Mouse (Mus musculus): Measurements from ENCODE around the gene Abhd4.

GRCm38 (mm10) chr14:54232811-54233558 lies 21.0 kb upstream of the Abhd4 start:
- TF ChIP-seq CTCF (IDR thresholded peaks at IDR 0.05; ENCODE audit: borderline replicate concordance, insufficient read depth, low read length): no peak
- no peak for TF ChIP-seq POLR2A (IDR thresholded peaks at IDR 0.05; ENCODE audit: low read depth, low read length)
